Mouse (Mus musculus) kidney, postnatal 4 days (tissue): ENCODE data around the gene Irak1.

ENCODE experiments used
- DNase-seq, 2 experiments: peaks; one replicate each; pipeline ENCODE4 v3.0.0; 2021; ENCODE audit warnings: mixed read lengths in 2 of 2

Gene Irak1

DNA sequence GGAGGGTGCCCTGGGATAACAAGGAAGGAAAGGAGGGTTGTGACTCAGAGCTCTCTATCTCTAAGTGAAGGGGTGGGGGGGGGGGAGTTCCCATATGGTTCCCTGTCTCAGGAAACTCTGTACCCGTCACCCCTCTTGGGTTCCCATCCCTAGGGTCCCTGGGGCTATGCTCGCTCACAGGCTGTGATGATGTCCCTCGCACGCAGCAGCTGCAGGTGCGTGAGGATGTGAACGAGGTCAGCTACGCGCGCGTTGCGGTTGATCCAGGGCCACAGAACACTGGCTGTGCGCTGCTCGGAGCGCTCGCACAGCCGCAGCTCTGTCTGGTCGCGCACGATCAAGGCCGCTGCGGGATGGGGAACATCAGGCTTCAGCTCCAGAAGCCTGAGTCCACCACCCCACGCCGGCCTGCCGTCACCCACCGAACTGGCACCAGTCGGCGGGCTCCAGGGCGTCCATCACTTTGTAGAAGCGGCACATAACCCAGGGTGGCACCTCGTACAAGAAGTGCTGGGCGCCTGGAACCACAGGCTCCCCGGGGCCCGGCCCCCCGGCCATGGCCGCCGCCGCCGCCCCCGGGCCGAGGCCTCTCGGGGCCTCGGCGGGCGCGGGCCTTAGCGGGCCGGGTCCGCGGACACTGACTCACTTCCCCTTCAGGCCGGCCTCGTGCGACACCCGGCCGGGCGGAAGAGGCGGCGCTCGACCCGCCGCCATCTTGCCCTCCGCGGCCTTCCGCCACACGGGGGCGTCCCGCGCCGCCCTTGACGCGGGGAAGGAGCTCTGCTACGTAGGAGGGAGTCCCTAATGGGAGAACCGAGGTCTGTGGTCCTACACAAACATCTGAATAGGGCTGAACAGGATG lies at the start of gene Irak1:
TSS of gene Irak1 (minus strand) at position 731 of the 862 bp plus-strand sequence.
- peak; percentile 85 to 89 for DNase-seq

DNA sequence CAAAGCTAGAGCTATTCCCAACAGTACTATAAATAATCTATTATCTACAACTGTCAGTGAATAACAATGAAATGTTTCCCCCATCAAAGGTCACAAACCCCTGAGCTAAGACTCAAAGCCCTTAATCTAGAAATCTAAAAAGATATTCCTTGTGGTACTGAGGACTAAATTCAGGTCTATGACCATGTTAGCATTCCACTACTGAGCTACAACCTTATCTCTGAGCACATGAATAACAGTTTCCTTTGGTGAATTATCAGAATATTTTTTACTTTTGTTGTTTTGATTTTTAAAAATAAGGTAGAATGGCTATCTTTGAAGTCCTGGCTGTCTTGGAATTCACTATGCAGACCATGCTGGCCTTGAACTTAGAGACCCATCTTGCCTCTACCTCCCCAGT lies 47.1 kb upstream of the Irak1 start:
- DNase-seq, result no peak

DNA sequence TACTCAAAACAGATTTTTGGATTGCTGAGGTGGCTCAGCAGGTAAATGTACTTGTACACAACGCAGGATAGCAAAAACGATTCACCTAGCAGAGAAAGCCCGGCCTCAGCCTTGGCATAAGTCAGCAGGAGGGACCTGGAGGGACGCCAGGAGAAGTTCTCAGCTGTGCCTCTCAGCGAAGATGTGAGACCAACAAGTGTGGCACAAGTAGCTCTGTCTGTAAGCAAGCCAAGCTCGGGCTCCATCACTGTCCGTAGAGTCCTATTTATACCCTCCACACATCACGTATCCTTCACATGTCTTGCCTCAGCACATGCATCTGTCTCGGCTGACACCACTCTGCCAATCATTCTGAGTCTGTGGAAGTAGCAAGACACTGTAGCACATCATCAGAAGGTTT lies 44.2 kb upstream of the Irak1 start:
- DNase-seq, result no peak

DNA sequence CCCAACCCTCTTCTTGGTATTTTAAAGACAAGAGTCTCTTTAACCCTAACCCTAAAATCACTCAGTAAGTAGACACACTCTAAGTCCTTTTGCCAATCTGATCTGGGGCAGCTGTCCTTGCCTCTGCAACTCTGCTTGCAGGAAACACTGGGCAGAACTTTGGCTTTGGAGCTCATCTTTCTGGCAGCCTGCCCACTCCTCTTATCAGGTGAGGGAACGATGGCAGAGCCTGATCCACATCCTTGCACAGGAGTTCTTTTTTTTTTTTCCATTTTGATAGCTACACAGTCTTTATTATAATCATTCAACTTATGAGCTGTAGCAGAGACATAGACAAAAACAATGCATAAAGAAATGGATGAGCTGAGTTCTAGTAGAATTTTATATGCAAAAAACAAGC lies 21.4 kb upstream of the Irak1 start:
- peak in 1 of 2 experiments; percentile 6 for DNase-seq

DNA sequence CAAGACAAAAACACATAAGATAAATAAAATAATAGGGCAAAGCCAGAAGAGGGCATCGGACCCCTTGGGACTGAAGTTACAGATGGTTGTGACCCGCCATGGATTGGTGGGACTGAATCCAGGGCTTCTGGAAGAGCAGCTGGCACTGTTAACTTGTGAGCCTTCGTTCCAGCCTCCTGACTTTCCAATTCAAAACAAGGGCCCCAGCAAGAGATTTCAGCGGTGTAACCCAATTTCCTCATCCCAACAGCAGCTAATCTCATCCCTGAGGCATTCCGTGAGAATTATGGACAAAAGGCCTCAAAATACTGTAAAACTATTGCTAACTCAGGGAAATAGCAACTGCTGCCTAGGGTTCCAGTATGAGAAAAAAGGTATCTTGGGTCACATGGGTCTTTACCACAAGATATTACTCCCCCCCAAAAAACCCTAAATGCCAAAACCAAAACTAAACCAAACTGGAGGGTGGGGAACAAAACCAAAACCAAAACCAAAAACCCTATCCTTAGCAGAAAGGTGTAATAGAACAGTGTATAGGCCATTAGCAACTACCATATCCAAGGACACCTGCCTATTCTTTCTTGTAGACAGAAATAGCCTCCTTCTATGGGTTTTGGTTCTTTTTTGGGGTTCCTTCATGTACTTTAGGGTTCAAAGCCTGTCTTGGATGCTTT lies 14.1 kb upstream of the Irak1 start:
- no peak for DNase-seq

DNA sequence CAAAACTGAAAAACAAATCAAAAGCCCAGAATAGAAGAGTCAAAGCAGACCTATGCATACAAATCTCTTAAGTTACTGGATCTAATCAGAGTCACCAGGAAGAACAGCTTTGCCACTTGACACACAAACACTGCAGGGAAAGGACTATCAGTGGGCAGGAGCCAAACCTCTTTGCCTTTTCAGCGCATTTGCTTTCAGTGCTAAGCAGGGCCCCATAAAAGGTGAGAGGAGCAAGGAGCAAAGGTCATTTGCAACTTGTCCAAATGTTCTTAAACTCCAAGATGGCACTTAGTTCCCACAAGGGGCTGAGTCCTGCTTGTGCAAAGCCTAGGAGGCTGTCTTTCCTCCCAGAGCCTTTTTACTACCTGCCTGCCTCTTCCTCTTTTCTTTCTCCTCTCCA lies 6.3 kb upstream of the Irak1 start:
- DNase-seq, result no peak

DNA sequence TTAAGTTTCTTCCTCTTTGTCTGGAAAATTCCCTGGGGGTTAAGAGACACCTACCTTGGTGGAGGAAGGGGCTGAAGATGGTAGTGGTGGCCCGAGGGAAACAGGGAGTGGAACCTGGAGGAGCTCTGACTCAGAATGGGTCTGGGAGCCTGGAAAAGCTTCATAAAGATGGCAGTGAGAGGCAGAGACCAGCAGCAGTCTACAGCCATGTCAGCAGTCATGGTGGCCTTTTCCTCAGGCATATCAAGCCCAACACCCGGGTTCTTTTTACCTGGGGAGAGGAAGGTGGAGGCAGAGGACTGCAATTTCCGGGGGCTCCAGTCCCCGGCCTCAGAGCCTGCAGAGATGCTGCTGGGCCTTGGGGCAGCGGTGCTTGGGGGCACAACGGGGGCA lies 927 bp downstream of the Irak1 start:
- no peak for DNase-seq

DNA sequence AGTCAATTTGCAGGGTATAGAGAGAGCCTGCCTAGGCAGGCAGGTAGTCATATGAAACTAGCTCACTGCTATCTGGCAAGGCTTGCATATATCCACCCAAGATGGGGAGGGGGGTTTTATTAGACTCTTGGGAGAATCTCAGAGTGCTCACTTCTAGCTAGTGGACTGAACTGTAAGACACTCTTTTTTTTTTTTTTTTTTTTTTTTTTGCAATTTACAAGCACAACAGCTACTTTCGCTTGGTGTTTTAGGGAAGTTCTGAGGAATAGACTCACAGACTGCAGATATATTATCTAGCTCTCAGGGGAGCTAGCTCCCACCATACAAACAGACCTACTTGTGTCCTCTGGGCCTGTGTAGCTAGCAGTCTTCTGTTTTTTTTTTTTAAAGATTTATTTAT lies 9.1 kb downstream of the Irak1 start:
- DNase-seq, result no peak

DNA sequence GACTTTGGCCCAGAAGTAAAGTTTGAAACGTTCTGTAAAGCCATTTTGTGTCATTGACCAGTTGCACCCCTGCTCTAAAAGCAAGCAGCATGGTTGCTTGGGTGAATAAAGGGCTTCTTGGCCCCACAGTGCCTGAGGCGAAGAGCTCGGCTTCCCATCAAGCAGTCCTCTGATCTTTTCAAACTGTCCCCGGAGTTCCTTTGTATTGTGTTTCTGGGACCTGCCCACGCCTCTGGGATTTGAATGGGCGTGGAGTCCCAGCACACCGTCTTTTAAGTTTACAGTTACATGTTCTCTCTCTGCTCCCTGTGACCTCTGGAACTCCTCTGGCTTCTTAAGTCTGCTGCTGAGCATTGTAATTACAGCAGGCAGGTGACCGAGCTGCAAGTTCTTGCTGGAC lies 15.7 kb downstream of the Irak1 start:
- DNase-seq, result no peak

DNA sequence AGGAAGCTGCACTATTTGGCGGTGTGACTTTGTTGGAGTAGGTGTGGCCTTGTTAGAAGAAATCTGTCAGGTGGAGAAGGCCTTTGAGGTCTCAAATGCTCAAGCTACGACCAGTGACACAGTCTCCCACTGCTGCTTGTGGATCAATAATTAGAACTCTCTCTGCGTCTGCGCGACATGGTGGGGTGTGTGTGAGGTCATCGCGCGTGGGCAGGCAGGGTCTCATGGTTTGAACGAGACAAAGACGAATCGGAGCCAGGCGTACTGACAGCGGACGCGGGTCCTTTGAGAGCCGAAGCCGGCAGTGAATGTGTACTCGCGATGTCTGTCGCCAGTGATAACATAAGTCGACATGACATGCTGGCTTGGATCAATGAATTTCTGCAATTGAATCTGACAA lies 17.3 kb downstream of the Irak1 start:
- no peak for DNase-seq

DNA sequence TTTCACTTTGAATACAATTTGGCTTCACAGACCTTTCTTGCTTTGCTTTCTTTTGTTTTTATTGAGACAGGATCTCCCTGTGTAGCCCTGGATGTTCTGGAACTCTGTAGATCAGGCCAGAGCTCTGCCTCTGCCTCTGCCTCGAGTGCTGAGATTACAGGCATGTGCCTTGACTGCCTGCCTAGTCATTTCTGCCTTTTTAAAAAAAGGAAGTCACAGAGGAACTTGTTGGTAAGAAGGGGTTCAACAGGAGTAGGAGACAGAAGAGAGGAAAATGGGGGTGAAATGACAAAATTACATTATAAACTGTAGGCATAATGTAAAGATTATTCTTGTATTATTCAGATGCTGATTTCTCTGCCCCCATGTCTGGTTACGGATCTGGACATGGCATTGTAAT lies 20.1 kb downstream of the Irak1 start:
- DNase-seq, result no peak

DNA sequence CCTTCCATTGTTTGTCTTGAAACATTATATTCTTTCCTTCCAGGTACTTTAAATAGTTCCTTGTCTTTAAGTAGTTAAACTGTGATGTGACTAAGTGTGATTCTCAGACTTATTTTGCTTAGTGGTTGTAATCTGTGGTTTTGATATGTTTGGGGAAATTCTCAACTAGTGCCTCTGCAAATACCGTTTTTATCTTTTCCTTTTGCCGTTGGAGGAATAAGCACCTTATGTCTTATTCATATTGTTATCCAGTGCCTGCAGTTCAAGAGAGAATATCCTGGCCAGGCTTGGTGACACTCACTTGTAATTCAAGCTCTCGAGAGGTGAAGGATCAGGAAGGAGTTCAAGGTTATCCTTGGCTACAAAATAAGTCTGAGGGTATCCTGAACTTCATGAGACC lies 22.7 kb downstream of the Irak1 start:
- no peak for DNase-seq

DNA sequence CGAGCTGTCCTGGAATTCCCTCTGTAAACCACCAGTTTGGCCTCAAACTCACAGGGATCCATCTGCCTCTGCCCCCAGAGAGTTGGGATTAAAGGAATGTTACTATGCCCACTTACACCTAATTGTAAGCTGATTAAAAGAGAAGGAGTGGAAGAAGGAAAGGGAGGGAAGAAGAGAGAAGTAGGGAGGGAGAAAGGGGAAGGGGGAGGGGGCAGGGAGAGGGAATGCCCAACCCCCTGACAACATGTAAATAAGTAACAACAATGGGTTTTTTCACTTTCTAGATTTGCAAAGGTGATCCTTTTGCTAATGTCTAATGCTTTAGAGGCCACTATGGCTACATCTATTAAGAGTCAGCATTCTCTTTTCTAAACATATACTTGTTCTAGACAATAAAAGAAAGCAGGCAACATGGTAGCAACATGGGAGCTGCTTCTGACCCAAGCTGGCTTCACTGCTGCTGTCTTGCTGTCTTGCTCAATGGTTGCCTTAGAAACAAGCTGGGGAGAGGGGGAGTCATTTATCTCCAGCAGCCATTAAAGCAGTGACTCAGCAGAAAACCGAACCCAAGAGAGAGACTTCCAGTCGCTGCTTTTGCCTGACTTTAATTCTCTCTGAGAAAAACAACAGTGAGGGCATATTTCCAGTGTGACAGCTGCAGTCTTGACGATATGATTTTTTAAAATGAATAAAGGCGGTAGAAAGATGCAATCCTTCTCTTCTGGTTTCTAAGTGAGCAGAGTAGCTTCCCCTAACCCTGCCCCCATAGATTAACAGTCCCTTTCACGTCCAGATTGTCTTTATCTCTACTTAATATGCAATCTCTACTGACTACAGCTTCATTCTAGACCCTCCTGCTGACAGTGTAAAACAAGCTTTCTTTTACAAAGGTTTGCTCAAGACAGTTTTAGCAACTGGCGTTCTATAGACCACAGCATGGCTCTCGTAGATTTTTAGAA lies 24.5 kb downstream of the Irak1 start:
- peak; percentile 10 to 31 for DNase-seq

DNA sequence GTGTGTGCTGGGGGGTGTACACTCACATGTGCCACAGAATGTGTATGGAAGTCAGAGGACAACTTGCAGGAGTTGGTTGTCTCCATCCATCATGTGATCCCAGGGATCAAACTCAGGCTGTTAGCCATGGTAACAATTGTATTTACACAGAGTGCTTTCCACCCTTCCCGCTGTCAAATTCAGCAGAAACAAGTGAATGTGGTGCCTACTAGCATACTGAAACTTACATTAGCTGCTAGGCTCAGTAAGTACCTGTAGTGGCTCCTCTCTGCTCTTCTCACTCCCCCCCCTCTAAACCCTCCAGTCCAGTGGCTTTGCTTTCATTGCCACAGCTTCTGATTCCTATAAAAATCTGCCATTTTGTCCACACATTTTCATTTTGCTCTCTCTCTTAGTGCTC lies 45.9 kb downstream of the Irak1 start:
- no peak for DNase-seq

DNA sequence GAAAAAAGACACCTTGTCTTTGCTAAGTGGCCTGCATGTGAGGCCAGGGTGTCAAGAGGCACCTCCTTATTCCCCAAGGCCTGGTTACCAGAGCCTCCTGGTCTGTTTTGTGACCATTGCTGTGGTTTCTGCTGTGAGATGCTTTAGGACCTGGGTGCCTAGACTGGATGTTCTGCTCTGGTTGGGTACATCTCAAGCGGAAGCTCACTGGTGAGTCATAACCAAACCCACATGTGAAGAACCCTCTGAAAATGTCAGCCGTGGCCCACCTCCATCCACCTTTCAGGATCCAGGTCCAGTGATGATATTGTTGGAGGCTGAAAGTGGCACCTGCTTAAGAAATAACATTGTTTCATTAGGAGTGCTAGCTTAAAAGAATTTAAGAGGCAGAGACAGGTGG lies 47.4 kb downstream of the Irak1 start:
- DNase-seq, result no peak

DNA sequence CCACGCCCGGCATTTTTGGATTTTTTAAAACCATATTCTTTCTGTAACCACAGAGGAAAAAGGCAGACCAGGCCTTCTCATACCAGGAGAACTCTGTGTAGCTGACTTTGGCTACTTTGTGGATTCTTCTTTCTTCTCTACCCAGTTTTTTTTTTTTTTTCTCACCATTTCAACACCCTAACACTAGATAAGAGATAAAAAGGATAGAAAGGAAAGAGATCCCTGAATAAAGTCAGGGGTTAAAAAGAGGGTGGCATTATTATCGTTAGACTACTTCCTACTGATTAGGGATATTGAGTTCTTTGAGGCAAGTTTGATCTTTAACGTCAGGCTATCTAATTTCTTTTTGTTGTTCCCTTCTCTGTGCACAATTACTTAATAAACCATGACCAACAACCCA lies 50.9 kb downstream of the Irak1 start:
- no peak for DNase-seq

DNA sequence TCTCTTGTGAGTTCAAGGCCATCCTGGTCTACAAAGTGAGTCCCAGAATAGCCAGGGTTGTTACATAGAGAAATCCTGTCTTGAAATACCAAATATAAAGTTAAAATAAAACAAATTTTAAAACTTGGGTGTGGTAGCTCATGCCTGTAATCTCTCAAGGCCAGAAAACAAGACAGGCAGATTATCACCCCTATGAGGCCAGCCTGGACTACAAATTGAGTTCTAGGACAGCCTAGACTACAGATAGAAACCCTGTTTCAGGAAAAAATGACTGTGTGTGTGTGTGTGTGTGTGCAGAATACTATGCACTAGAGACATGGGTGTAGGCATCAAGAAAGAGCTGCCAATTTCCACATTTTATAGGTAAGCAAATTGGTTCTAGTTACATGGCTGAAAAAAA lies 52.9 kb downstream of the Irak1 start:
- DNase-seq, result no peak

DNA sequence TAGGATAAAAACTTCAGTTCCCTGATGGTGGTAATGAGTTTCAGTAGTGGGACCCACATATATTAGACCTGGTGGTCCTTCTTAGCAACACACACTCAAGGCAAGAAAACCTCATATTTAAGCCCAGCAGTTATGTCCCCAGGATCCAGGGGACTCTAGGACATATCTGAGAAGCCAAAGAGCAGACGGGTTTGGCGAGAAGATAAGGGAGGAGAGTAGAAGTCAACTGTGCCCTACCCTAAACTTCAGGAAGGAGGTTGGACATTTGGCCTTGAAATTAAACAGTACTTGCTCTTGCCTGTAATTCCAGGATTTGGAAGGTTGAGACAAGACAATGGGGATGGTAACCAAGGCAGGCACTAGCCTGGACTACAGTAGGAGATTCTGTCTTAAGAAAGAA lies 54.0 kb downstream of the Irak1 start:
- DNase-seq, result no peak

DNA sequence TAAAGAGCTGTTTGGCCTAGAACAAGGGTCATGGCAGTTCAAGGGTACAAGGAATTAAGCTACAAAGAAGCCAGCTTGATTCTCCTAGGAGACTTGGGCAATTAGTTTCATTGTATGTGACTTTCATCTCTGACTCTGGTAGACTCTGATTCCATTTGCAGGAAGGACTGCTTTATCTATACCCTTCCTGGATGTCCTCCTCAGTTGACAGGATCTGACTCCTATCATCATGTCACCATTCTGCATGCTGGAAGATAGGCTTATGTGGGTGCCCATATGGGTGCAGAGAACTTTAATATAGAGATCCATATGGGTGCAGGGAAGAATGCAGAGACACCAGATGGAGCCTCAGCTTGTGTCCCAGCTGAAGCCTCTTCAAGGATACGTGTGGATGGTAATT lies 54.6 kb downstream of the Irak1 start:
- DNase-seq, result no peak

DNA sequence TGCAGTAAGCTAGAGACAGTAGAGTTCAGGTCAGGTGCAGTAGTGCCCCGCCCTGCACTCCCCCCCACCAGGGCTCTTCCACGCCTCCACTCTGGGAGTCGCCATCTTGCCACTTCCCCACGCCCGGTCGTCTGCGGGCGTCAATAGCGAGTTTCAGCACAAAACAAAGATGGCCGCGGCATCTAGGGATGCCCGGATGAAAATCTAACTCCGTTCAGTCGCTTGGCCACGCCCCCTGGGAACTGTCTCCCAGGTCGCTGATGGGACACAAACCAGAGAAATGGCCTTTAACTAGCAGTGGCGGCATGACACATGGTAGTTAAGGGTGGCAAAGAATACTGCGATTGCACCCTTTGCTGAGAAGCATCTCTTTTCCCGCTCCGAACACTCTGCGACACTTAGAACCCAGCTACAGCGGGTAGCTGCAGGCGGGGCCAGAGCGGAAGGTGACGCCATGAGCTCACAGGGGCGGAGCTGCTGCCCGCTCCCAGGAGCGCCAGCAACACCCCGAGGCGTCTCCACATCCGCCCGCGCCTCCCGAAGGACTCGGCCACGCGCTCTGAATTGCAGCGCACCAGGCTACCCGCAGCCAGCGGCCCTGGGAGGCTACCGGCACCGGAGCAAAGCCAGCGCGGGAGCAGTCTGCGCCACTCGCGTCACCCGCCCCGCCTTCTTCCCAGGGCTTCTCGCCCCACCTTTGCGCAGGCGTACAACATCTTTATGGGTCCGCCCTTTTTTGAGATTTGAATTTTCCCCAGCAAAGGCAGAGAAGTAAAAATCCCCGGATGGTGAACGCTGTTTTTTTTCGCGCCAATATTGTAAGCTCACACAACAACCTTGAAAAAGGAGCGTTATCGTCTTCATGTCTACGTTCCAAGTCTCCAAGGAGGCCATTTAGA lies 56.3 kb downstream of the Irak1 start:
- DNase-seq, result peak; percentile 90 to 94

DNA sequence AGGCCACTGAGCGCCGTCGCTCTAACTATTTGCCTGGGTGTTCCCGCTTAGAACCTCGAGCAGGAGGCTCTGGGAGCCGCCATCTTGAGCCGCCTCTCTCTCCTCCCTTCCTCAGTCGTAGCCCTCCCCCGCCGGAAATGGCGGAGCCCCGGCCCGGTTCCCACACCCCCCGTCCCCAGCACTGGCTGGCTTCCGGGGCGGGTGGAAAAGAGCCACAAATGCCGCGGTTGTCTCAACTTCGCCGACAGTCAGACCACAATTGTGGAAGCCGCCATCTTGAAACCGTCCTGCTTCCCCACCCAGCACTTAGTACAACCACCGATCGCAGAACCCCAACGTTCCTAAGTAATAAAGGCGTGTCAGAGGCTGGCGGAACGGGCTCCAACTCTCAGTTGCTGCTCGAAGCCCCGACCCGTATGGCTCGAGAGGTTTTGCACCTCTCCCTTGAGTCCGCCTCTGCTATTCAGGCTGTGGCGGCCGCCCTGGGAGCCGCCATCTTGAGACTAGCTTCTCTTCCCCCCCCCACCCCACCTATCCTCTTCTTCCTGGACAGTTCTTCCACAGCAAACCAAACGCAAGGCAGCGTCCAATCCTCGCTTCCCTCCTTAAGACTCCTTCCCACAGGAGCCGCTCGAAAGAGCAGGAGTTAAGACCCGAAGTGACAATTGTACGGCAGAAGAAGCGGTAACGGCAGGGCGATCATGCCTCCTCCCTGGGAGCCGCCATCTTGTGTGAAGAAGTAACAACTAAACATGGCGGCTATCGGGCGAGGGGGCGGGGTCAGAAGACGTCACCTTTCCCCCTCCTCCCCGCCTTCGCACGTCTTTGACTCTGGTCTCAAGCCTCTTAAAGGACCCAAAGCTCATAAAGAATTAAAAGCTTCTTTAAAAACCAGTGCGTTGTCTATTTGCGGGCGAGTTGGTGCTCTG lies 57.2 kb downstream of the Irak1 start, which contains the start of gene Hcfc1:
TSS of gene Hcfc1 (minus strand) at position 110 of the 929 bp plus-strand sequence.
- DNase-seq, result peak; percentile 87 to 93
